Mouse (Mus musculus) testis, postnatal 14 days (tissue): ENCODE results near the gene Slc6a13.

Source experiments
- DNase-seq: peaks from one replicate; pipeline ENCODE4 v3.0.0; 2021; ENCODE audit warnings: low spot score

Slc6a13 gene

GRCm38 (mm10) chr6:121378256-121378655 lies 78.2 kb downstream of the Slc6a13 start:
- DNase-seq = no peak

GRCm38 (mm10) chr6:121380576-121380975 lies 80.5 kb downstream of the Slc6a13 start:
- DNase-seq = no peak

- no peak for DNase-seq
Measured at GRCm38 (mm10) chr6:121382071-121382470, 82.0 kb downstream of the Slc6a13 start.

GRCm38 (mm10) chr6:121385397-121385796 lies 85.4 kb downstream of the Slc6a13 start:
- DNase-seq = no peak
